Mouse (Mus musculus) common myeloid progenitor, adult 5-6 weeks (primary cell): ENCODE results near the gene 2410004B18Rik. TPM values are rescaled to one million over a fixed set of nuclear protein-coding genes. Genes with fewer than 3 reads are reported as not detected.
"Not testable (repeated sequence)": the region's sequence is repeated elsewhere in the genome, so short reads cannot be mapped to it uniquely, and the experiment has no call there.

ENCODE experiments used
- ATAC-seq: replicated peaks from 2 replicates; pipeline ENCODE4 v1.8.0; 2016; ENCODE audit warnings: low read depth, mild to moderate bottlenecking, moderate TSS enrichment, inconsistent platforms; ENCODE audit not compliant: poor library complexity, severe bottlenecking
- total RNA-seq: library from RNA; stranded (forward); fragments of 200-1000, 187-1606 nt; gene quantifications from 2 replicates; pipeline ENCODE4 v1.2.3, GENCODE M21; 2017

2410004B18Rik gene
- total RNA-seq, result 17.0 and 36.4 TPM in 2 replicates

GRCm38 (mm10) chr3:145937505-145938404 lies at the start of gene 2410004B18Rik:
2410004B18Rik (plus strand) TSS chr3:145938014.
- ATAC-seq, result peak; percentile 71

GRCm38 (mm10) chr3:145890346-145891132 lies 47.3 kb upstream of the 2410004B18Rik start:
- ATAC-seq, result no peak

GRCm38 (mm10) chr3:145892451-145892850 lies 45.4 kb upstream of the 2410004B18Rik start:
- no peak for ATAC-seq

- no peak for ATAC-seq
Observed at GRCm38 (mm10) chr3:145894131-145894530, 43.7 kb upstream of the 2410004B18Rik start.

- ATAC-seq, result no peak
Observed at GRCm38 (mm10) chr3:145897749-145898148, 40.1 kb upstream of the 2410004B18Rik start.

DNA sequence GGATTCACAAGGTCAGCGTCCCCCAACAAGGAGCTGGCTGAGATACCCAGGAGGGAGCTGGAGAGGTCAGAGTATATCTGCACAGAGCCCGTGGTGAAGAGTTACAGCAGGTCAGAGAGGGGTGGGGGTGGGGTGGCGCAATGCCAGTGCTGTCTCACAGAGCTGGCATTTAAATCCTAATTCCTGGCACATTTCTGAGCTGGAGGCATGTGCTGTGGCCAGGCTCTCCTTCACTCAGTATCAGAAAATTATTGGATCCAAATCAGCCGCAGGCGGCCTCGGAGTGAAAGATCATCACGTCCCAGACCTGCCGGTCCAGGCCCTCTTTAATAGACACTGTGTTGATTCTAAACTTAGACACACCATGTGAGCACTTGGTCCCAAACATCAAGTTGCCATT lies 38.0 kb upstream of the 2410004B18Rik start:
- ATAC-seq, result no peak

GRCm38 (mm10) chr3:145903530-145903929 lies 34.3 kb upstream of the 2410004B18Rik start:
- ATAC-seq, result no peak

DNA sequence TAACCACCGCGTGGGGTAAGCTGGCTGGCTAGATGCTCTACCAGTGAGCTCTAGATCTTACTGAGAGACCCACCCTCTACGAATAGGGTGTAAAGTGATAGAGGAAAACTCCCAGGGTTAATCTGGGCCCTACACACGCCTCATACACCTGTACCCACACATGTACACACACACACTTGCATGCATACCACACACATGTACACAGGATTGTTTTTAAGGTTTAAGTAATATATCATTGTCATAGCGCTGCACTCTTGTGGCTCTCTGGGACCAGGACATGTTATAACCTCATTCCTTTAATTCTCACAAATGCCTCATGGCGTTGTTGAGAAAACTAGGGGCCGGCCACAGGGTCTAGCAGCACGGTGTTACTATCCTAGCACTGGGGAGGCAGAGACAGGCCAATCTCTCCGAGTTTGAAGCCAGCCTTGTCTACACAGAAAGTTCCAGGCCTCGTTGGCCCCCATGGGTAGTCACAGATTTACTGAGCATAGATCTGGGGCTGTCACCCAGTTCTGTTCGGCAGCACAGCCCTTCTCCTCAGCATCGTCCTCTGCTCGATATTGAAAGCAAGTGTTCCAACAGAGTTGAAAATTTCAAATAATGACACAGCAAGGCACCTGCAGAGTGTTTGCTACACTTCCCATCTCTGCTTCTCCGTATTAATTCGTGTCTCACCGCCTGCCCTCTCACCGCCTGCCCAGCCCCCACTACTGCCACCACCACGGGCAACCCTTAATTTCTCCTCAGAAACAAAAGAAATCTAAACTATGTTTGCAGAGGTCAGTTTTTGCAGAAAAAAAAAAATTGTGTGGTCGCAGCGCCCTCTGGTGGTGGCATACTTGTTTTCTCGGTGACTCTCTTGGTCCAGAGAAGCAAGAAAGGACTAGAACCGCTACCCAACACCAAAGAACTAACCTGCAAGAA lies 32.7 kb upstream of the 2410004B18Rik start:
- peak; percentile 74 for ATAC-seq

- ATAC-seq, result no peak
Observed at GRCm38 (mm10) chr3:145906582-145906981, 31.2 kb upstream of the 2410004B18Rik start.

DNA sequence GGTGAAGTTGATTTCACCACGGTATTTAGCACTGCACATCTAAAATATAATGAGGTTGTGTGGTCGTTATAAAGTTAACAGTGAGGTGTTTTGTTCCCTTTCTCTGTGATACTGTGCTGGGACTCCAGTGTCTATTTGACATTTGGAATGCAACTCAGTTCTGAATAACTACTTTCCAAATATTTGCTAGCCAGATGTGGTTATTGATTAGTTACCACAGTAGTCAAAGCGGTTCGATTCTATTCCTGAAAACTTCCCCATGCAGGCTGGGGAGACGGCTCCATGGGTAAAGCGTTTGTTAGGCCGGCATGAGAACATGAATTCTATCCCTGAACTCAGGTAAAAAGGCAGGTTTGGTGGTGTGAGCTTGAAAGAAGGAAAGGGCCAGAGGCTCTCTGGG lies 25.3 kb upstream of the 2410004B18Rik start:
- no peak for ATAC-seq

- ATAC-seq, result no peak
Observed at GRCm38 (mm10) chr3:145913263-145913662, 24.6 kb upstream of the 2410004B18Rik start.

DNA sequence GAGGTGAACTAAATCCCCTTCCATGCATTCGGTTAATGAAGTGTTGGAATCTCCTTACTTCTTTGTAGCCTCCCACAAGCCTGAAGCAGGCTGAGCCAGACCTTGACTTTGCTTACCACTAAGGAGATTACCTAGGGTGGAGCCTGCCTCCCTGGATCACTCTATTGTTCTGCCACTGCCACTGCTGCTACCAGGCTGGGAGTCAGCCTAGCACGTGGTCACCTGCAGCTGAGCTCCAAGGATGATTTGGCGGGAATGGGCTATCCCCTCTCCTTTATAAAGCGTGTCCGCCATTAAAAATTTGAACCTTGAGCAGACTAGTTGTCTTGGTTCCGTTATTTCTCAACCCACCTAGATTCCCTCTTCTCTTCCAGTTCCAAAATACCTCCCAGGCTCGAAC lies 23.9 kb upstream of the 2410004B18Rik start:
- ATAC-seq, result not testable (repeated sequence)

- peak; percentile 66 for ATAC-seq
Observed at GRCm38 (mm10) chr3:145916374-145916773, 21.4 kb upstream of the 2410004B18Rik start.

GRCm38 (mm10) chr3:145916826-145917225 lies 21.0 kb upstream of the 2410004B18Rik start:
- no peak for ATAC-seq

DNA sequence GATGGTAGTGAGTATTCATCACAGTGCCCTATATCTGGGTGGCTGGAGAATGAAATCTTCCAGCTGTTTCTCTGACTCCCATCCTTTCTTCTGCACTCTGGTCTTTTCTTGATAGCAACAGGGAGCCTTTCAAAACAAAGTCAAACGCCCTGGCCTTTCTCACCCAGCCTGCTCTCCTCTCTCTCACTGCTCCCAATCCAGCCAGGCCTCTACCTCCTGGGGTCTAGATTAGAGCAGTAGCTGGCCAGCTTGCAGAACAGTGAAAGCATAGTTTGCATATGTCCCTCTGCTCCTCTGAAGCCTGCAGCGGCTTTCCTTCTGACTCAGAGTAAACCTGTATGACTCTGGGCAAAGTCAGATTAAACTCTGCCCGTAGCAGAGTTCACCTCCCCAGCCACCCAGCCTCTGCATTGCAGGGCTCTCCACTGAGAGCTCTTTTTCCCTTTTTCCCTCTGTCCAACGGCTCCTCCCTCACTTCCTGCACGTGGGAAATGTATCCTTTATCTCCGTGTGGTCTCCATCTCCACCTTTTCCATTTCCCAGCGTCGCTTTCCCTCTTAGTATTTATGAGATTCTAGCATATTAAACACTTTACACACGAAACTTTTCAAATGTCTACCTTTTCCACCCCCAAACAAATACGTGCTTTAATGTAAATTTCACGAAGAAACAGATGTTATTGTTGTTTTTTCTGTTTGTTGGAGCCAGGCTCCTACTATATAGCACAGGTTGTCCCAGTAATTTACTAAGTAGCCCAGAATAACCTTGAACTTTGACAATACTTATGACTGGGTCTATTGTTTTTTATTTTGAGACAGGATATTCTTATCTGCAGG lies 15.6 kb upstream of the 2410004B18Rik start, which contains the start of gene Bcl10:
Gene Bcl10 (plus strand): TSS at position 786 of the 836 bp plus-strand sequence.
- no peak for ATAC-seq

DNA sequence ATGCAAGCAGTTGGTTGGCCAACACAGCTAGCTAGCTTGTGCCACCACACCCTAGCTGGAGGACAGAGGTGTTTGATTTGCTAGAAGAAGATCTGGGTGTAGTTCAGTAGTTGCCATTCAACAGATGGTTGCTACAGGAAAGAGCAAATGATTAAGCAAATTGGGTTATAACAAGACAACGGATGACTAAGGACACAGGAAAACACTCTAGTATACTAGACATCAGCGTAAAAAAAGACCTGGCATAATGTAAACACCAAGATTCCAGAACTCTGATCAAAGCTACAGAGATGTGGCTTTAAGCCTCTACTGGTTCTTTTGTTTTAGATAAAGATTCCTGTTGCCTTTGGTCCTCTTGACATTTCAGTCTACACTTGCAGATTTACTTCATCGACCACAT lies 14.8 kb upstream of the 2410004B18Rik start:
- ATAC-seq, result no peak

DNA sequence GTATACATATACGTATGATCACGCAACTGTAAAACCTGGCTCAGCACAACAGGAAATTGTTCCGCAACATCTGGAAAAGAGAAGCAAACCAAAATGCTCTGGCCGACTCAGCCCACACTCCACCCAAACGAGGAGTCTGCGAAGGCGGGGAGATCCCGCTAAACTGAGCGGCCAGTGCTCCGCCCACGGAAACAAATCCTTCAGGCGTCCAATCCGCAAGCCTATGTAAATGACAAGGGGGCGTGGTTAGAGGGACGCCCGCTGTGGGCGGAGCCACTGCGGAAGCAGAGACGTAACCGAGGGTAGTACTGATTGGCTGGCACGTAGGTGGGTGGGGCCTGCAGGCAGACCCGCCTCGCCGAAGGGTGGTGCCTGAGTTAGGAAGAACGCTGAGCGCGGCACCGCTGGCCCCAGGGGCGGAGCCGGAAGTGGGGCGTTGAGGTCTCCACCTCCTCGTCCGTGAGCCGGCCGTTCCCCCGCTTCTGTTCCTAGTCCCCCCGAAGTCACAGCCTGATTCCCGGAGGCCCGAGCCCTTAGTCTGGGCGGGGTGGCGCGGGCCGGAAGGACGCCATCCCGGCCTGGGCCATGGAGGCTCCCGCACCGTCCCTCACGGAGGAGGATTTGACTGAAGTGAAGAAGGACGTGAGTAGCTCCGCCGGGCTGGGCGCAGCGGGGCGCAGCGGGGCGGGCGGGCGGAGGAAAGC lies 13.8 kb upstream of the 2410004B18Rik start:
- peak; percentile 92 for ATAC-seq

GRCm38 (mm10) chr3:145924649-145925337 lies 13.0 kb upstream of the 2410004B18Rik start:
- peak; percentile 7 for ATAC-seq
